In genomic region chr2:19145881-19146280, GRCm38 (mm10) we compare ENCODE assay signal across 10 mouse cellular contexts. TPM values are rescaled to one million over a fixed set of nuclear protein-coding genes. Genes with fewer than 3 reads are reported as not detected.
DNase-seq lines count a peak whose midpoint lies in the region; ATAC-seq lines count a peak whose summit lies in the region.
"Had no signal": no experiment of that assay in that cellular context is flagged by ENCODE, and none has a peak within 500 bp of the region (broad histone marks: within the 10 kb centered on the region; RNA-seq: fewer than 3 reads in every experiment).

No protein-coding gene starts in this region.

- H3K9ac ChIP-seq in hindbrain, embryonic 16.5 days (ENCODE audit: low read depth, low read length), result no peak overlapping the region
- H3K9ac ChIP-seq in hindbrain, embryonic 12.5 days, result no peak overlapping the region
- no peak overlapping the region for H3K9ac ChIP-seq in heart, embryonic 16.5 days (ENCODE audit: low read length)
- H3K9ac ChIP-seq: embryonic facial prominence, embryonic 12.5 days; limb, embryonic 12.5 days had no signal

- no peak overlapping the region for H3K27ac ChIP-seq in hindbrain, embryonic 16.5 days (ENCODE audit: low read depth, low read length)
- no peak overlapping the region for H3K27ac ChIP-seq in hindbrain, embryonic 12.5 days
- H3K27ac ChIP-seq in heart, embryonic 16.5 days (ENCODE audit: low read length), result peak overlapping the region; percentile 82
- H3K27ac ChIP-seq: embryonic facial prominence, embryonic 12.5 days; limb, embryonic 12.5 days had no signal

- ATAC-seq in hindbrain, embryonic 16.5 days, result peak; percentile 83
- ATAC-seq in hindbrain, embryonic 12.5 days (ENCODE audit: low FRiP score), result no peak
- ATAC-seq in heart, embryonic 16.5 days (replicated peaks; ENCODE audit: extremely low read depth, insufficient read depth, low FRiP score), result peak; percentile 82
- no peak for ATAC-seq in erythroblast, adult 5-6 weeks (replicated peaks; ENCODE audit: low FRiP score, poor library complexity, severe bottlenecking)

- no peaks in the 10 kb centered on the region for H3K4me1 ChIP-seq in hindbrain, embryonic 16.5 days (ENCODE audit: control insufficient read depth, insufficient read depth, low read depth, low read length)
- 0 out of 2 replicates have a peak, but pooled peaks cover 6% of the 10 kb centered on the region for H3K4me1 ChIP-seq in hindbrain, embryonic 12.5 days
- peaks cover 29% of the 10 kb centered on the region for H3K4me1 ChIP-seq in heart, embryonic 16.5 days (ENCODE audit: control insufficient read depth, insufficient read depth, low read length)
- H3K4me1 ChIP-seq: limb, embryonic 12.5 days had no signal

- no peaks in the 10 kb centered on the region for H3K27me3 ChIP-seq in hindbrain, embryonic 16.5 days (replicated peaks; ENCODE audit: control insufficient read depth, insufficient read depth, low read length)
- H3K27me3 ChIP-seq in hindbrain, embryonic 12.5 days, result no peaks in the 10 kb centered on the region
- H3K27me3 ChIP-seq in heart, embryonic 16.5 days (ENCODE audit: control insufficient read depth, insufficient read depth, low read length), result no peaks in the 10 kb centered on the region
- H3K27me3 ChIP-seq: embryonic facial prominence, embryonic 12.5 days; limb, embryonic 12.5 days had no signal

- WGBS in hindbrain, embryonic 16.5 days, result 52% methylated on average over 2 of the region's 2 CpGs
- 70% methylated on average over 2 of the region's 2 CpGs for WGBS in hindbrain, embryonic 12.5 days
- 44% methylated on average over 2 of the region's 2 CpGs for WGBS in heart, embryonic 16.5 days

- H3K36me3 ChIP-seq in hindbrain, embryonic 16.5 days (ENCODE audit: control insufficient read depth, insufficient read depth, low read length), result no peaks in the 10 kb centered on the region
- H3K36me3 ChIP-seq in hindbrain, embryonic 12.5 days, result no peaks in the 10 kb centered on the region
- H3K36me3 ChIP-seq in heart, embryonic 16.5 days (ENCODE audit: control insufficient read depth, insufficient read depth), result no peaks in the 10 kb centered on the region
- H3K36me3 ChIP-seq: embryonic facial prominence, embryonic 12.5 days; limb, embryonic 12.5 days had no signal

- peak; percentile 93 for DNase-seq in brain, adult 2 months (ENCODE audit: low read depth, low spot score)
- DNase-seq in left cerebral cortex, adult 9 months (ENCODE audit: low spot score in 2 of 2), result peak; percentile 36 to 54
- no peak for DNase-seq in embryo, embryonic 10.5 days (ENCODE audit: low spot score)
- no peak for DNase-seq in adipocyte (ENCODE audit: low spot score)

- no peak overlapping the region for H3K4me2 ChIP-seq in hindbrain, embryonic 16.5 days (ENCODE audit: low read length)
- H3K4me2 ChIP-seq in hindbrain, embryonic 12.5 days (replicated peaks), result no peak overlapping the region
- peak overlapping the region; percentile 28; the same call in 1 of the 2 replicates for H3K4me2 ChIP-seq in heart, embryonic 16.5 days (ENCODE audit: low read depth, low read length)
- H3K4me2 ChIP-seq: embryonic facial prominence, embryonic 12.5 days; limb, embryonic 12.5 days had no signal

- H3K4me3 ChIP-seq in hindbrain, embryonic 16.5 days (ENCODE audit: low read length), result no peak overlapping the region
- H3K4me3 ChIP-seq in hindbrain, embryonic 12.5 days, result no peak overlapping the region
- H3K4me3 ChIP-seq in heart, embryonic 16.5 days (ENCODE audit: low read length), result no peak overlapping the region
- H3K4me3 ChIP-seq: embryonic facial prominence, embryonic 12.5 days; limb, embryonic 12.5 days had no signal

- H3K9me3 ChIP-seq in hindbrain, embryonic 16.5 days (ENCODE audit: control insufficient read depth, low read length), result no peaks in the 10 kb centered on the region
- H3K9me3 ChIP-seq in hindbrain, embryonic 12.5 days (replicated peaks), result no peaks in the 10 kb centered on the region
- H3K9me3 ChIP-seq in heart, embryonic 16.5 days (replicated peaks; ENCODE audit: control insufficient read depth, low read length), result no peaks in the 10 kb centered on the region
- H3K9me3 ChIP-seq: embryonic facial prominence, embryonic 12.5 days; limb, embryonic 12.5 days had no signal

RNA-seq across cellular contexts. Expression of gene Armc3, which starts 53.2 kb away (rescaled TPM):
- polyA plus RNA-seq in hindbrain, embryonic 16.5 days (2015; fragmentation: Nextera tagmentation; extraction: Ambion mirVana), result 1.6 and 1.9 TPM in 2 replicates
- polyA plus RNA-seq in hindbrain, embryonic 12.5 days (2016; fragmentation: Nextera tagmentation; extraction: Ambion mirVana), result 1.6 and 1.9 TPM in 2 replicates
- polyA plus RNA-seq in heart, embryonic 16.5 days (2015; fragmentation: Nextera tagmentation; extraction: Ambion mirVana), result 0.45 and 0.49 TPM in 2 replicates
- not detected in 2 replicates for total RNA-seq in erythroblast, adult 5-6 weeks (2015; ENCODE audit: low replicate concordance)
- total RNA-seq in erythroblast, adult 5-6 weeks (2017; ENCODE audit: low replicate concordance), result not detected in 2 replicates
- polyA plus RNA-seq: limb, embryonic 12.5 days had no signal

Comparison
In these comparisons a context has a peak if more than half of its experiments do, and no peak if none do; other contexts are left out.
1. ATAC-seq: peak in hindbrain, embryonic 16.5 days (single experiment) and heart, embryonic 16.5 days (single experiment); none in hindbrain, embryonic 12.5 days (single experiment) and erythroblast, adult 5-6 weeks (single experiment).
2. DNase-seq: peak in brain, adult 2 months (single experiment) and left cerebral cortex, adult 9 months (2 of 2); none in embryo, embryonic 10.5 days (single experiment) and adipocyte (single experiment).